Mouse (Mus musculus) kidney, adult 2 months (tissue): ENCODE measurements around the gene Slc16a1. TPM values are rescaled to one million over a fixed set of nuclear protein-coding genes. Genes with fewer than 3 reads are reported as not detected.

Source experiments
- DNase-seq: peaks from one replicate; pipeline ENCODE4 v3.0.0; 2021
- H3K27ac ChIP-seq: fragments of 200-500 bp; 2 replicates; pipeline ENCODE4 v1.5.1; 2012; ENCODE audit warnings: low read depth, low read length, control low read depth, inconsistent platforms; ENCODE audit not compliant: insufficient read depth
- H3K27me3 ChIP-seq: fragments of 200-500 bp; replicated peaks from 2 replicates; pipeline ENCODE4 v1.6.1; 2012; ENCODE audit warnings: mild to moderate bottlenecking, moderate library complexity, low read length, inconsistent platforms; ENCODE audit not compliant: control insufficient read depth, insufficient read depth
- H3K36me3 ChIP-seq: fragments of 200-500 bp; 2 replicates; pipeline ENCODE4 v1.6.1; 2012; ENCODE audit warnings: mild to moderate bottlenecking, moderate library complexity, low read length, inconsistent platforms; ENCODE audit not compliant: control insufficient read depth, insufficient read depth
- H3K4me1 ChIP-seq: fragments of 200-500 bp; 2 replicates; pipeline ENCODE4 v1.6.1; 2011; ENCODE audit warnings: low read length; ENCODE audit not compliant: control insufficient read depth, insufficient read depth
- H3K4me3 ChIP-seq: fragments of 200-500 bp; 2 replicates; pipeline ENCODE4 v1.5.1; 2011; ENCODE audit warnings: mild to moderate bottlenecking, low read depth, low read length, control low read depth; ENCODE audit not compliant: insufficient read depth
- CTCF ChIP-seq: fragments of 200-500 bp; conservative IDR thresholded peaks from 2 replicates; pipeline ENCODE4 v1.5.1; 2011; ENCODE audit warnings: low read depth, mild to moderate bottlenecking, control low read depth, low read length, moderate library complexity, mixed read lengths; ENCODE audit not compliant: insufficient read depth, insufficient read length
- POLR2A ChIP-seq: fragments of 200-500 bp; IDR thresholded peaks from one replicate; pipeline ENCODE4 v1.6.1; 2011; ENCODE audit warnings: low read depth, low read length, control low read depth
- WGBS: fragments of 180-500 bp; shearing (Covaris S2); methylation state at CpG from one replicate; pipeline ENCODE4 v1.1.7; 2018; 5-methylcytosine and 5-hydroxymethylcytosine counted together
- polyA plus RNA-seq: library from polyadenylated mRNA; depleted of rRNA; stranded (reverse); fragments of >200 nt; gene quantifications from 2 replicates; pipeline ENCODE4 v1.2.3, GENCODE M21; 2012

The Slc16a1 gene
- polyA plus RNA-seq, 1 experiment = 23.1 TPM

- no peak for TF ChIP-seq CTCF
- TF ChIP-seq POLR2A = no peak
- Histone ChIP-seq H3K4me1 (peaks cover 7% of the 10 kb centered on the region; the same call in 1 of the 2 replicates), H3K27ac (no peak overlapping the region), H3K27me3 (no peaks in the 10 kb centered on the region), H3K4me3 (no peak overlapping the region), H3K36me3 (no peaks in the 10 kb centered on the region)
- 89% methylated on average over 8 of the region's 8 CpGs for WGBS
- no peak for DNase-seq
Observed at GRCm38 (mm10) chr3:104609690-104610380, 28.6 kb upstream of the Slc16a1 start.

DNA sequence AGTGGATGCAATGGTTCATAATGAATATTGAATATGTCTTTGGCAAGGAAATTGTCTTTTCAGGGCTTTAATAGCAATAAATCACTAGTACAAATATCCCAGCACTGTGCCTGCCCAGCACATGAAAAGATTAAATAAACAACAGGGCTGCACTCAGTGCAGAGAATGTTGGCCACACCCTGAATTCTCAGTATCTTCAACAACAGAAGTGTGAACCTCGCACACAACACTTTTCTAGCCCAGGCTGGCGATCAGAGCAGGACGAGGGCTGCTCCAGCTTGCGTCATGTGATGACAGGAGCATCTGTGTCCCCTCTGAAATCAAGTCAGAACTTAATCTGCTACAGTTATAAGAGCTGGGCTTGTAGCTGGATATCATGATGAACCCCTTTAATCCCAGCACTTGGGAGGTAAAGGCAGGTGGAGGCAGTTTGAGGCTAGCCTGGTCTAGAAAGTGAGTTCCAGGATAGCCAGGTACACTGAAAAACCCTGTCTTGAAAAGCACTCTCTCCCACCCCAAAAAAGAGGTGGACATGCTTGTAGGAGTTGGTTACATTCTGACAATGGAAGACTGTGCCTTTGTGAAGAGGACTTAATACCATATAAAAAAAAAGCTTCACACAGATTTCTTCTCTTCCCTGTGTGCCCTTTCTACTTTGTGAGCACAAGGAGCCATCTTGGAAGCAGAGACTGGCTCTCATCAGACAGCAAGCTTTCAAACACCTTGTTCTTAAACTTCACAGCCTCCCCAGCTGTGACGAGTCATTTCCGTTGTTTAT, 27.8 kb upstream of the Slc16a1 start:
- TF ChIP-seq POLR2A (no peak), CTCF (no peak)
- no peak for DNase-seq
- 84% methylated on average over 6 of the region's 6 CpGs for WGBS

DNA sequence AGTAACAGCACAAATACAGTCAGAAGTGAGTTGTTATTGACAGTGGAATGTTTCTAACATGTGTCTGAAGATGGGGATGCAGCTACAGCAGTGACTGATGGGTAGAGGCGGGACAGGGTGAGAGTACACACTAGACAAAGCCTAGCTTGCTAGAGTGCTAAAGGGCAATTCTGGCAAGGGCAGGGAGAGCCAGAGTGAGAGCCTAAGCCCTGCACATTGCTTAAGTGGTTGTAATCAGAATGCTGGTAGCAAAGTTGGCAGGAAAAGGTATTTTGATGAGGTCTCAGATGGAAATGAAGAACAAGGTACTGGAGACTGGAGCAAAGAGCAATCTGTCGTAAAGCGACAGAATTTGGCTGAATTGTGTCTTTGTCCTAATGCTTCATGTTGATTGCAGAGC, 26.5 kb upstream of the Slc16a1 start:
- Histone ChIP-seq H3K27me3 (no peaks in the 10 kb centered on the region), H3K4me1 (peaks cover 9% of the 10 kb centered on the region; the same call in 1 of the 2 replicates), H3K4me3 (no peak overlapping the region), H3K36me3 (no peaks in the 10 kb centered on the region), H3K27ac (no peak overlapping the region)
- TF ChIP-seq POLR2A (no peak), CTCF (no peak)
- 65% methylated on average over 3 of the region's 3 CpGs for WGBS
- DNase-seq = peak; percentile 82

More for the DNA sequence above, 27.8 kb upstream of the Slc16a1 start:
- no peak overlapping the region for H3K4me3 ChIP-seq
- H3K4me1 ChIP-seq = peaks cover 7% of the 10 kb centered on the region; the same call in 1 of the 2 replicates
- H3K36me3 ChIP-seq = no peaks in the 10 kb centered on the region
- no peaks in the 10 kb centered on the region for H3K27me3 ChIP-seq
- H3K27ac ChIP-seq = no peak overlapping the region

GRCm38 (mm10) chr3:104613102-104613501, 25.4 kb upstream of the Slc16a1 start:
- TF ChIP-seq CTCF = no peak
- no peak for TF ChIP-seq POLR2A
- peak; percentile 45 for DNase-seq
- H3K27ac ChIP-seq = no peak overlapping the region
- H3K4me3 ChIP-seq = no peak overlapping the region
- H3K4me1 ChIP-seq = peaks cover 9% of the 10 kb centered on the region; the same call in 1 of the 2 replicates
- no peaks in the 10 kb centered on the region for H3K27me3 ChIP-seq
- 61% methylated on average over 5 of the region's 5 CpGs for WGBS
- no peaks in the 10 kb centered on the region for H3K36me3 ChIP-seq

- no peak for TF ChIP-seq CTCF
- no peak for TF ChIP-seq POLR2A
- Histone ChIP-seq H3K27me3 (no peaks in the 10 kb centered on the region), H3K4me1 (peaks cover 9% of the 10 kb centered on the region; the same call in 1 of the 2 replicates), H3K27ac (no peak overlapping the region), H3K36me3 (no peaks in the 10 kb centered on the region), H3K4me3 (no peak overlapping the region)
- WGBS = 47% methylated on average over 1 of the region's 1 CpGs
- peak; percentile 64 for DNase-seq
Observed at GRCm38 (mm10) chr3:104614081-104614480, 24.4 kb upstream of the Slc16a1 start.

- no peak overlapping the region for H3K27ac ChIP-seq
- no peak overlapping the region for H3K4me3 ChIP-seq
- TF ChIP-seq CTCF (no peak), POLR2A (no peak)
- 71% methylated on average over 2 of the region's 2 CpGs for WGBS
- peaks cover 9% of the 10 kb centered on the region; the same call in 1 of the 2 replicates for H3K4me1 ChIP-seq
- DNase-seq = no peak
- H3K27me3 ChIP-seq = no peaks in the 10 kb centered on the region
- no peaks in the 10 kb centered on the region for H3K36me3 ChIP-seq
Observed at GRCm38 (mm10) chr3:104615216-104615615, 23.3 kb upstream of the Slc16a1 start.

DNA sequence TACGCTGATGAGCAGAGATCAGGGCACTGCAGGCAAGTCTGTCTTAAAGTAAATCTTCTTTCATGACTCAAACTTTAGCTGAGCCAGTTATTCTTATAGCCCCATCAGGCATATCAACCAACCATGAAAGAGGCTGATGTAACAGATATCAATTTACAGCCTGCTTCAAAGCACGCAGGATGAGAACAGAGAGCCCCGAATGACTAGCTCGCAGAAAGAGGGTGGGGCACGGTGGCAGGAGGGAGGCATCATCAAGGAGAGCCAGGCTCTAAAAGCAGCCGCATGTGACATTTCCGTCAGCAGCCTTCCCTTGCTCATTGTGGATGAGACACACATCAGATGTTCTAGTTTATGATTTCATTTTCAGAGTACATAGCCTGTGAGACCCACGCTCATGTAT, 22.3 kb upstream of the Slc16a1 start:
- H3K27me3 ChIP-seq = no peaks in the 10 kb centered on the region
- no peak overlapping the region for H3K27ac ChIP-seq
- no peak for TF ChIP-seq CTCF
- 22% methylated on average over 8 of the region's 8 CpGs for WGBS
- H3K36me3 ChIP-seq = no peaks in the 10 kb centered on the region
- peaks cover 9% of the 10 kb centered on the region; the same call in 1 of the 2 replicates for H3K4me1 ChIP-seq
- no peak overlapping the region for H3K4me3 ChIP-seq
- no peak for DNase-seq
